Mouse (Mus musculus) hindbrain, embryonic 15.5 days (tissue): Measurements from ENCODE around the gene Adprh. TPM values are rescaled to one million over a fixed set of nuclear protein-coding genes. Genes with fewer than 3 reads are reported as not detected.
"Not testable (repeated sequence)": the region's sequence is repeated elsewhere in the genome, so short reads cannot be mapped to it uniquely, and the experiment has no call there.

Source experiments
- ATAC-seq: fragments of 200-750 bp; cut with Nextera tagmentation; 2 replicates; pipeline ENCODE4 v1.8.0; 2017; ENCODE audit warnings: low read depth, moderate number of reproducible peaks, moderate TSS enrichment; ENCODE audit not compliant: low FRiP score
- H3K27ac ChIP-seq: fragments of 300-500 bp; sonication (generic); replicated peaks from 2 replicates; pipeline ENCODE4 v1.5.1; 2015; ENCODE audit warnings: mild to moderate bottlenecking, inconsistent platforms
- H3K27me3 ChIP-seq: fragments of 300-500 bp; sonication (generic); 2 replicates; pipeline ENCODE4 v1.6.1; 2015; ENCODE audit warnings: control low read depth, inconsistent platforms
- H3K36me3 ChIP-seq: fragments of 300-500 bp; sonication (generic); 2 replicates; pipeline ENCODE4 v1.6.1; 2015; ENCODE audit warnings: control low read depth, inconsistent platforms
- H3K4me1 ChIP-seq: fragments of 300-500 bp; sonication (generic); replicated peaks from 2 replicates; pipeline ENCODE4 v1.6.1; 2015; ENCODE audit warnings: control low read depth, inconsistent platforms
- H3K4me2 ChIP-seq: fragments of 300-500 bp; sonication (generic); 2 replicates; pipeline ENCODE4 v1.6.1; 2015; ENCODE audit warnings: moderate library complexity, mild to moderate bottlenecking, inconsistent platforms
- H3K4me3 ChIP-seq: fragments of 300-500 bp; sonication (generic); 2 replicates; pipeline ENCODE4 v1.5.1; 2015; ENCODE audit warnings: mild to moderate bottlenecking, inconsistent platforms
- H3K9ac ChIP-seq: fragments of 300-500 bp; sonication (generic); 2 replicates; pipeline ENCODE4 v1.6.1; 2015; ENCODE audit warnings: inconsistent platforms
- H3K9me3 ChIP-seq: fragments of 300-500 bp; sonication (generic); 2 replicates; pipeline ENCODE4 v1.6.1; 2016; ENCODE audit warnings: control low read depth, inconsistent platforms
- WGBS: fragments of 180-500 bp; shearing (Covaris S2); methylation state at CpG from one replicate; pipeline ENCODE4 v1.1.7; 2015; 5-methylcytosine and 5-hydroxymethylcytosine counted together
- polyA plus RNA-seq: library from polyadenylated mRNA; unstranded; fragments of >200 nt; fragmentation: Nextera tagmentation; extraction: Ambion mirVana; gene quantifications from 2 replicates; pipeline ENCODE4 v1.2.1, GENCODE M21; 2015

Gene Adprh
- polyA plus RNA-seq, result 143 and 165 TPM in 2 replicates

DNA sequence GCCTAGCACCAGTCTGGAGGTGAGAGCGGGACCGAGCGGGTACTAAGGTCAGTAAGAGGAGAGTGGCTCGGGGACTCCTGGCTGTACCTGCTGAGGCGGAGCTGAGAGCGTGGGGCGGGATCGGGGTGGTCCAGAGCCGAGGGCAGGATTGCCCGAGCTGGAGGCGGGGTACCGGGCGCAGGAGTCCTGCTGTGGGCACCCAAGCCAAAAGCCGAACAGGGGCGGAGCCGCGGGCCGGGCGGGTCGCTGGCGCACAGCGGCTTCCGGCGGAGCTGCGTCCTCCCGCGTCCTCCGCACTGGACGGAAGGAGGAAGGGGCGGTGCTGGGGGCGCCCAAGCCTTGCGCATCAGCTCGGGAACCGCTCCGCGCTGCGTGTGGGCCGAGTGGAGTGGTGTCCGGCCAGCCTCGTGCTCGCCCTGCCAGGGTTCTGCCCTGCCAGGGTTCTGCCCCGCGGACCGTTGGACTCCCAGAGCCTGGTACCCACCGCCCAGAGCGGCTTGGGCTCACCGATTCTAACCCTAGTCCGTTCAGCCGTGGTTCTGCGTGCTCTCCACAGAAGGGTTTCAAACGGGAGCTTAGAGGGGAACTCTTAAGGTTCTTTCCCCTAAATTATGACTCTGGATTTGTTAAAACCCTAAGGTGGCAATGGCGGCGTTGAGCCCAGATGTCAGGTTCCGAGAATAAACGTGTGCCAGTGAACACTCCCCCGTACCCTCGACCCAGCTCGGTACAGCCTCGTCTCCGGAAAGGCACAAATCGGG lies at the start of gene Adprh:
Adprh (minus strand) TSS at position 262 of the 761 bp plus-strand sequence.
- peak within 1 kb of the TSS; percentile 76 for H3K9ac ChIP-seq
- peak within 1 kb of the TSS; percentile 69 for H3K4me2 ChIP-seq
- peaks cover 17% of the 10 kb centered on the region for H3K4me1 ChIP-seq
- whole genome bisulfite sequencing, result under 1% methylated on average over 58 of the region's 61 CpGs
- peak within 1 kb of the TSS; percentile 56 for H3K4me3 ChIP-seq
- no peaks in the 10 kb centered on the region for H3K27me3 ChIP-seq
- H3K27ac ChIP-seq, result peak within 1 kb of the TSS; percentile 85
- no peaks in the 10 kb centered on the region for H3K9me3 ChIP-seq
- peak; percentile 98 for ATAC-seq
- peaks cover 22% of the 10 kb centered on the region for H3K36me3 ChIP-seq

DNA sequence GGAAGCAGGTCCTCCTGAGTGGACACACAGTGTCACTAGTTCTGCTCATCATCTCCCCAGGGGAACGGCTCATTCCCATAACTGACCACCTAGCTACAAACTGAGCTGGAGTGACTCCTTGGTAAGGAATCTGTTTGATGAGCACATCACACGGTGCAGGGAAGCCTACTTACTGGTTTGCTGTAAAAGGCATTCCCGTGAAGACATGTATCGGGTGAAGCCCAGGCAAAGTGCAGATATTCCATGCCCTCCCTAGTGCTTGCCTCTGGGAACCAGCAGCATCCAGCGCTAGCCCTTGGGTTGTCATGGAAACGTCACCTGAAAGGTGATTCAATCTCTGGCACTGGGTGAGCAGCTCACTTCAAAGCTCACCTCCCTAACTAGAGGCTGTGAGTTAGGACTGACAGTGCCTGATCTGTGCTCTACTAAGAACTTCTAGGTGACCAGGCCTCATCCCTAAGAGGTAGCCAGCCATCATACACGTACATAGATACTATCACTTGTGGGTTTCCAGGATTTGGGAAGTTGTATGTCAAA lies 44.2 kb upstream of the Adprh start:
- Histone ChIP-seq H3K4me2 (no peak overlapping the region), H3K4me1 (no peaks in the 10 kb centered on the region), H3K27ac (no peak overlapping the region), H3K4me3 (no peak overlapping the region), H3K9ac (no peak overlapping the region), H3K9me3 (no peaks in the 10 kb centered on the region), H3K27me3 (no peaks in the 10 kb centered on the region), H3K36me3 (peaks cover 34% of the 10 kb centered on the region)
- ATAC-seq, result no peak
- 84% methylated on average over 7 of the region's 7 CpGs for WGBS

DNA sequence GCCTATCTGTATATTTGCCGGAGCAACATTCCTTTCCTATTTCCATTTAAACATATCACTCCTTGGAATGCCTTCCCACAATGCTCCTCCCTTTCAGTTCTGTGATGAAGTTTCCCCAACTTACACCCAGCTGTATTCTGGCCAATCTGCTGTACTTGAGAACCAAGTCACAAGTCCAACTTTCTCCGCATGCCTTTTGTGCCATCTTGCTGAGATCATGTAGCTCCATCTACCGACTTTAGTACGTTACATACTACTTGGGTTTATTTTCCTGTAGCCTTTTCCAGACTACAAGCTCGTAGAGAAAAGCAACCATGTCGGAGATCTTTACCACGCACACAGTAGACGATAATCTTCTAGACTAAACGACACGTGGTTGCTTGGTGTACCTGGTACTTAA lies 41.4 kb upstream of the Adprh start:
- 88% methylated on average over 10 of the region's 10 CpGs for WGBS
- ATAC-seq, result no peak
- H3K4me2 ChIP-seq, result no peak overlapping the region

DNA sequence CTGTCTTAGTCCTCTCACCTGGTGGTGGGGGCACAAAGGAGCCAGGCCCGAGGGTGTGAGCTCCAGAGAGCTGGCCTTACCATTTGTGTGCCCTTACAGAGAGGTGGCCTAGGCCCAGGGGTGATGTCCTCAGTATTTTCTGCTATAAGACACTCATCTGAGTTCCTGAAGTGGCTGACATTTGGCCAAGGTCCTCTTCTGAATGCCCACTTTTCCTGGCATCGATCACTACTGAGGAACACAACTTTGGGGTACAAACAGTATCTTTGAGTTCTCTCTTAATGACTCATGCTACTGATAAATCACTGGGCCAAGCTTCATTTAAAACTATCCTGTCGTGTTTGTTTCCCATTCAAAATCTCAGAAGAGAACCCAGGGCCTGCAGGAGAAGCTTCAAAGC lies 40.0 kb upstream of the Adprh start:
- Histone ChIP-seq H3K27ac (no peak overlapping the region), H3K4me3 (no peak overlapping the region), H3K36me3 (peaks cover 13% of the 10 kb centered on the region), H3K4me1 (no peaks in the 10 kb centered on the region), H3K4me2 (no peak overlapping the region), H3K9me3 (no peaks in the 10 kb centered on the region), H3K27me3 (no peaks in the 10 kb centered on the region), H3K9ac (no peak overlapping the region)
- 88% methylated on average over 3 of the region's 3 CpGs for WGBS
- no peak for ATAC-seq

More for the DNA sequence above, 41.4 kb upstream of the Adprh start:
- Histone ChIP-seq H3K27ac (no peak overlapping the region), H3K9ac (no peak overlapping the region), H3K4me1 (no peaks in the 10 kb centered on the region), H3K4me3 (no peak overlapping the region), H3K27me3 (no peaks in the 10 kb centered on the region), H3K9me3 (no peaks in the 10 kb centered on the region), H3K36me3 (peaks cover 24% of the 10 kb centered on the region)

DNA sequence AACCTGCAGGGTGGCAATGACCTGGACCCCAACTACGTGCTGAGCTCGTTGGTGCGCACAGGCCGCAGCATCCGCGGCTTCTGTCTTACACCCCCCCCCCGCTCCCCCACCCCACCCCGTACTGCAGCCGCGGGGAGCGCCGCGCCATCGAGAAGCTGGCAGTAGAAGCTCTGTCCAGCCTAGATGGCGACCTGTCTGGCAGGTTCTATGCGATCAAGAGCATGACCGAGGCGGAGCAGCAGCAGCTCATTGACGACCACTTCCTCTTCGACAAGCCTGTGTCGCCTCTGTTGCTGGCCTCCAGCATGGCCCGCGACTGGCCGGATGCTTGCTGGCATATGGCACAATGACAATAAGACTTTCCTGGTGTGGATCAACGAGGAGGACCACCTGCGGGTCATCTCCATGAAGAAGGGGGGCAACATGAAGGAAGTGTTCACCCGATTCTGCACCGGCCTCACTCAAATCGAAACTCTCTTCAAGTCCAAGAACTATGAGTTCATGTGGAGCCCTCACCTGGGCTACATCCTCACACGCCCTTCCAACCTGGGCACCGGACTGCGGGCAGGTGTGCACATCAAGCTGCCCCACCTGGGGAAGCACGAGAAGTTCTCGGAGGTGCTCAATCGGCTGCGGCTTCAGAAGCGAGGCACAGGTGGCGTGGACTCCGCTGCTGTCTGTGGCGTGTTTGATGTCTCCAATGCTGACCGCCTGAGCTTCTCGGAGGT lies 31.2 kb upstream of the Adprh start:
- Histone ChIP-seq H3K4me1 (no peaks in the 10 kb centered on the region; the same call in 1 of the 2 replicates), H3K27me3 (peaks cover 13% of the 10 kb centered on the region; the same call in 1 of the 2 replicates), H3K9me3 (no peaks in the 10 kb centered on the region), H3K9ac (no peak overlapping the region), H3K4me3 (peak overlapping the region; percentile 31), H3K36me3 (no peaks in the 10 kb centered on the region), H3K27ac (no peak overlapping the region), H3K4me2 (peak overlapping the region; percentile 55)
- WGBS, result 33% methylated on average over 42 of the region's 42 CpGs
- ATAC-seq, result 0 out of 2 replicates have a peak, but pooled peaks have one; percentile 11

DNA sequence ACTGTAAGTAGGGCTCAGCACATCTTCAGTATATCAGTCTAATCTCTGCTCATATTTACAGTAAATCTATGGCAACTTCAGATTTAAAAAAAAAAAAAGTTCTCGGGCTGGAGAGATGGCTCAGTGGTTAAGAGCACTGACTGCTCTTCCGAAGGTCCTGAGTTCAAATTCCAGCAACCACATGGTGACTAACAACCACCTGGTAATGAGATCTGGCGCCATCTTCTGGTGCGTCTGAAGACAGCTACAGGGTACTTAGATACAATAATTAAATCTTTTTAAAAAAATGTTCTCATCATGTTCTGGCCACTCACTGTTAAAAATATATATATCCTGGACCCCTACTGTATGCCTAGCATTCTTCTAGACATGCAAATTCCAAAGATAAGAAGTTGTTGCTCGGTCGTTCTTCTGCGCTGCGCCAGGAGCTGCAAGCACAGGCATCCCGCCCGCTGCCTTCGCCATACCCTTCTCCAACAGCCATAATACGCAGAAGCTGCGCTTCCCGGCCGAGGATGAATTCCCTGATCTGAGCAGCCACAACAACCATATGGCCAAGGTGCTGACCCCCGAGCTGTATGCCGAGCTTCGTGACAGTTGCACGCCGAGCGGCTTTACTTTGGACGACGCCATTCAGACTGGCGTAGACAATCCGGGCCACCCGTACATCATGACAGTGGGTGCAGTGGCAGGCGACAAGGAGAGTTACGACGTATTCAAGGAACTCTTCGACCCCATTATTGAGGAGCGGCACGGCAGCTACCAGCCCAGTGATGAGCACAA lies 30.5 kb upstream of the Adprh start:
- peak; percentile 34 for ATAC-seq
- 14% methylated on average over 32 of the region's 32 CpGs for WGBS
- H3K4me3 ChIP-seq, result peak overlapping the region; percentile 31
- H3K27ac ChIP-seq, result no peak overlapping the region
- H3K9me3 ChIP-seq, result no peaks in the 10 kb centered on the region
- H3K4me1 ChIP-seq, result no peaks in the 10 kb centered on the region; the same call in 1 of the 2 replicates
- no peak overlapping the region for H3K9ac ChIP-seq
- no peaks in the 10 kb centered on the region for H3K36me3 ChIP-seq
- peaks cover 13% of the 10 kb centered on the region; the same call in 1 of the 2 replicates for H3K27me3 ChIP-seq
- peak overlapping the region; percentile 55 for H3K4me2 ChIP-seq

DNA sequence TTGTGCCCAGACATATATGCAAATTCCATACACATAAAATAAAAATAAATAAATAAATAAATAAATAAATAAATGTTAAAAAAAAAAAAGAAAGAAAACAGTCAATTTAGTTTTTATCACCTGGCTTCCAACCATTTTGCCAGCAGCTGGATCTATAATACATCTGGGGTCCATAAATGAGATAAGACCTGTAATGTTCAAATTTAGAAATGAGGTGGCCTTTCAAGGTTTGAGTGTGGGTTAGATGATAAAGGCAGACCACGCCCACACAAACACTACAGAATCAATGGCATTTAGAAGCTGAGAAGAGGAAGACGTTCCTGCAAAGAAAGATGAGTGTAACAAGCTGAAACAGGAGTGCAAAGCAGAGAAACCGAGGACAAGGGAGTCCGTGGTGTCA lies 28.8 kb upstream of the Adprh start:
- Histone ChIP-seq H3K27ac (no peak overlapping the region), H3K9me3 (no peaks in the 10 kb centered on the region), H3K9ac (no peak overlapping the region), H3K4me2 (no peak overlapping the region), H3K4me3 (no peak overlapping the region), H3K36me3 (no peaks in the 10 kb centered on the region), H3K4me1 (peaks cover 11% of the 10 kb centered on the region), H3K27me3 (peaks cover 13% of the 10 kb centered on the region; the same call in 1 of the 2 replicates)
- 82% methylated on average over 4 of the region's 4 CpGs for WGBS
- no peak for ATAC-seq

DNA sequence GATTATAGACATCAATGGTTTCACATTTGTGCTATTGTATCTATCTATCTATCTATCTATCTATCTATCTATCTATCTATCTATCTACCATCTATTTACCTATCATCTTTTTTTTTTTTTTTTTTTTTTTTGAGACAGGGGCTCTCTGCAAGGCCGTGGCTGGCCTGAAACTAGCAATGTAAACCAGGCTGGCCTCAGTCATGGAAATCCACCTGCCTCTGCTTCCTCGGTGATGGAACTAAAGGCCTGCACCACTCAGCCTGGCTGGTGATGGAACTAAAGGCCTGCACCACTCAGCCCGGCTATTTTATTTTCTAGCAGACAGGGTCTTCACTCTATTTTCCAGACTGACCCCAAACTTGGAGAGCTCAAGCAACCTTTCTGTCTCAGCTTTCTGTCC lies 25.8 kb upstream of the Adprh start:
- Histone ChIP-seq H3K4me3 (no peak overlapping the region), H3K9me3 (no peaks in the 10 kb centered on the region), H3K27me3 (peaks cover 6% of the 10 kb centered on the region; the same call in 1 of the 2 replicates), H3K4me1 (peaks cover 14% of the 10 kb centered on the region), H3K4me2 (no peak overlapping the region), H3K36me3 (no peaks in the 10 kb centered on the region), H3K9ac (no peak overlapping the region), H3K27ac (no peak overlapping the region)
- 93% methylated on average over 3 of the region's 3 CpGs for WGBS
- no peak for ATAC-seq

DNA sequence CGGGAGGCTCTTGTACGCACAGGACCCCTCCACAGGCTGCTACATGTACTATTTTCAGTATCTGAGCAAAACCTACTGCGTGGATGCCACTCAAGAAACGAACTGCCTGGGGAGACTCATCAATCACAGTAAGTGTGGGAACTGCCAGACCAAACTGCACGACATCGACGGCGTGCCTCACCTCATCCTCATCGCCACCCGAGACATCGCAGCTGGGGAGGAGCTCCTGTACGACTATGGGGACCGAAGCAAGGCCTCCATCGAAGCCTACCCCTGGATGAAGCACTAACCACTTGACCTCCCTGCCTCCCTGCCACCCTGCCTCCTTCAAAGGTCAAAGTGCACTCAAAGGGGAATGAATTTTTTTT lies 24.7 kb upstream of the Adprh start:
- H3K4me1 ChIP-seq, result peaks cover 14% of the 10 kb centered on the region
- WGBS, result 27% methylated on average over 14 of the region's 14 CpGs
- peak overlapping the region; percentile 82 for H3K4me2 ChIP-seq
- peak overlapping the region; percentile 35; the same call in 1 of the 2 replicates for H3K9ac ChIP-seq
- not testable (repeated sequence) for H3K9me3 ChIP-seq, H3K27me3 ChIP-seq, H3K36me3 ChIP-seq
- H3K27ac ChIP-seq, result peak overlapping the region; percentile 59
- peak overlapping the region; percentile 41 for H3K4me3 ChIP-seq
- peak; percentile 48; the same call in 1 of the 2 replicates for ATAC-seq

DNA sequence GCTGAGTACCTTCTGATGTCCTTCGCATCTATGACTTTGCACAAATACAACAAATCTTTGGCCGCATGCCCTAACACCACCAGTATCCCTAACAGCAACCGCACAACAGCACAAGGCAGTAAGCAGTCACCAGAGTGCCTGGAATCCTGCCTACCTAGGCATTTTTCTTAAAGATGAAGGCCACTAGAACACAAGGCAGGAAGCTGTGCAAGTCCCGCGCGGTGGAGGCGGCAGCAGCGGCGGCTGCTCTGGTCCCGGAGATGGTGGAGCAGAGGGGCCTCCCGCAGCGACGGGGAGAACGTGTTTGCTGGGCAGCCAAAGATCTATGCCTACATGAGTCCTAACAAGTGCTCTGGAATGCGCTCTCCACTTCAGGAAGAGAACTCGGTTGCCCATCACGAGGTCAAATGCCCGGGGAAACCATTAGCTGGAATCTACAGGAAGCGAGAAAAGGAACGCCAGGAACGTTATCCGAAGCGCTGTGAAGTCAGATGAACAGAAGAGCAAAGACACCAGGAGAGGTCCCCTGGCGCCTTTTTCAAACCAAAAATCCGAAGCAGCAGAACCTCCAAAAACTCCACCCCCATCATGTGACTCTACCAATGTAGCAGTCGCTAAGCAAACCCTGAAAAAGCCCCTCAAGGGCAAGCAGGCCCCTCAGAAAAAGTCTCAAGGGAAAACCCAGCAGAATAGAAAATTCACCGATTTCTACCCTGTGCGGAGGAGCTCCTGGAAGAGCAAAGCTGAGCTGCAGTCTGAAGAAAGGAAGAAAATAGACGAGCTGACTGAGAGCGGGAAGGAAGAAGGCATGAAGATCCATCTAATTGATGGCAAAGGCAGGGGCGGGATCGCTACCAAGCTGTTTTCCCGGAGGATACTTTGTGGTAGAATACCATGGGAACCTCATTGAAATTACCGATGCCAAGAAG lies 24.1 kb upstream of the Adprh start:
- Histone ChIP-seq H3K9me3 (no peaks in the 10 kb centered on the region), H3K4me1 (peaks cover 14% of the 10 kb centered on the region), H3K27me3 (no peaks in the 10 kb centered on the region), H3K27ac (peak overlapping the region; percentile 59), H3K4me3 (peak overlapping the region; percentile 41), H3K4me2 (peak overlapping the region; percentile 82), H3K36me3 (no peaks in the 10 kb centered on the region), H3K9ac (peak overlapping the region; percentile 35)
- ATAC-seq, result peak; percentile 65
- WGBS, result 5% methylated on average over 34 of the region's 34 CpGs
